ENCODE assay signal across 10 mouse cellular contexts in genomic region chr11:59264593-59264992, GRCm38 (mm10). TPM values are rescaled to one million over a fixed set of nuclear protein-coding genes. Genes with fewer than 3 reads are reported as not detected.
DNase-seq lines count a peak whose midpoint lies in the region; ATAC-seq and TF ChIP-seq lines count a peak whose summit lies in the region.
"Had no signal": no experiment of that assay in that cellular context is flagged by ENCODE, and none has a peak within 500 bp of the region (broad histone marks: within the 10 kb centered on the region; RNA-seq: fewer than 3 reads in every experiment).

No protein-coding gene starts in this region.

- peaks cover 4% of the 10 kb centered on the region for H3K9me3 ChIP-seq in E14TG2a.4 (ENCODE audit: low read length)
- no peaks in the 10 kb centered on the region for H3K9me3 ChIP-seq in forebrain, embryonic 14.5 days (replicated peaks; ENCODE audit: control insufficient read depth, low read length)
- no peaks in the 10 kb centered on the region for H3K9me3 ChIP-seq in liver, embryonic 15.5 days (replicated peaks)

- no peak for TF ChIP-seq CTCF in gastrocnemius, adult 2 months (IDR thresholded peaks at IDR 0.05)
- no peak for TF ChIP-seq CTCF in E14TG2a.4 (conservative IDR thresholded peaks at IDR 0.05; ENCODE audit: low read length)

- ATAC-seq in forebrain, embryonic 14.5 days, result 0 out of 2 replicates have a peak, but pooled peaks have one; percentile 29
- no peak for ATAC-seq in liver, embryonic 15.5 days (ENCODE audit: insufficient read depth)

- no peak overlapping the region for H3K27ac ChIP-seq in gastrocnemius, adult 2 months
- no peak overlapping the region for H3K27ac ChIP-seq in forebrain, embryonic 14.5 days (ENCODE audit: low read depth, low read length)
- H3K27ac ChIP-seq in liver, embryonic 15.5 days (replicated peaks), result no peak overlapping the region

- no peak for DNase-seq in gastrocnemius, adult 2 months
- no peak for DNase-seq in gastrocnemius, postnatal 25 days
- DNase-seq in forebrain, embryonic 14.5 days (ENCODE audit: low spot score), result peak; percentile 14
- no peak for DNase-seq in thymus, postnatal 14 days
- DNase-seq in layer of hippocampus, adult 9-11 months, result no peak
- DNase-seq in frontal cortex, postnatal 25 days (ENCODE audit: low spot score in 2 of 2), result no peak
- DNase-seq: kidney, postnatal 25 days had no signal

- peaks cover 34% of the 10 kb centered on the region for H3K4me1 ChIP-seq in E14TG2a.4 (replicated peaks; ENCODE audit: low read depth, low read length)
- H3K4me1 ChIP-seq in forebrain, embryonic 14.5 days (ENCODE audit: control insufficient read depth, insufficient read depth, low read length), result peaks cover 4% of the 10 kb centered on the region; the same call in 1 of the 2 replicates
- H3K4me1 ChIP-seq in liver, embryonic 15.5 days (replicated peaks), result peaks cover 55% of the 10 kb centered on the region

- no peaks in the 10 kb centered on the region for H3K36me3 ChIP-seq in E14TG2a.4 (ENCODE audit: insufficient read depth, low read length)
- H3K36me3 ChIP-seq in forebrain, embryonic 14.5 days (ENCODE audit: control insufficient read depth, insufficient read depth, low read length), result no peaks in the 10 kb centered on the region
- H3K36me3 ChIP-seq in liver, embryonic 15.5 days (replicated peaks), result no peaks in the 10 kb centered on the region

- H3K27me3 ChIP-seq in E14TG2a.4 (ENCODE audit: insufficient read depth, low read length), result peaks cover 79% of the 10 kb centered on the region
- H3K27me3 ChIP-seq in forebrain, embryonic 14.5 days (replicated peaks; ENCODE audit: control insufficient read depth, insufficient read depth, low read length), result peaks cover 14% of the 10 kb centered on the region
- H3K27me3 ChIP-seq in liver, embryonic 15.5 days, result peaks cover 83% of the 10 kb centered on the region

- peak overlapping the region; percentile 71 for H3K9ac ChIP-seq in forebrain, embryonic 14.5 days (ENCODE audit: low read length)
- H3K9ac ChIP-seq in liver, embryonic 15.5 days, result no peak overlapping the region

- intact Hi-C loops in gastrocnemius, adult 2 months (cut with DNase I), result no loop called here

- peak overlapping the region; percentile 79 for H3K4me2 ChIP-seq in forebrain, embryonic 14.5 days (ENCODE audit: low read length)
- H3K4me2 ChIP-seq in liver, embryonic 15.5 days, result peak overlapping the region; percentile 85

- peak overlapping the region; percentile 70 for H3K4me3 ChIP-seq in gastrocnemius, adult 2 months
- H3K4me3 ChIP-seq in E14TG2a.4 (replicated peaks; ENCODE audit: low read length), result peak overlapping the region; percentile 77
- peak overlapping the region; percentile 50 for H3K4me3 ChIP-seq in forebrain, embryonic 14.5 days (ENCODE audit: low read depth, low read length)
- peak overlapping the region; percentile 58 for H3K4me3 ChIP-seq in liver, embryonic 15.5 days (replicated peaks)

- 5% methylated on average over 8 of the region's 8 CpGs for WGBS in forebrain, embryonic 14.5 days
- WGBS in liver, embryonic 15.5 days (ENCODE audit: insufficient replicate concordance), result 6% methylated on average over 8 of the region's 8 CpGs

RNA-seq across cellular contexts. Expression of gene Wnt3a, which starts 26.0 kb away (rescaled TPM):
- not detected for total RNA-seq in gastrocnemius, adult 2 months (2021)
- total RNA-seq in gastrocnemius, postnatal 25 days (2021), result not detected
- 0.61 and 1.1 TPM in 2 replicates for polyA plus RNA-seq in forebrain, embryonic 14.5 days (2014; fragmentation: Nextera tagmentation; extraction: Ambion mirVana)
- polyA plus RNA-seq in liver, embryonic 15.5 days (2015; fragmentation: Nextera tagmentation; extraction: Ambion mirVana), result 0.03 TPM in 1 of 2 replicates, not detected in the other
- total RNA-seq: adrenal gland, postnatal 4 days had no signal

RNA-seq across cellular contexts. Expression of gene Arf1, which starts 36.5 kb away (rescaled TPM):
- 100 to 1,000 TPM; 226 to 229 TPM for total RNA-seq in gastrocnemius, adult 2 months (2021)
- total RNA-seq in gastrocnemius, postnatal 25 days (2021), result 100 to 1,000 TPM; 193 to 199 TPM
- 666 and 687 TPM in 2 replicates for polyA plus RNA-seq in forebrain, embryonic 14.5 days (2014; fragmentation: Nextera tagmentation; extraction: Ambion mirVana)
- polyA plus RNA-seq in liver, embryonic 15.5 days (2015; fragmentation: Nextera tagmentation; extraction: Ambion mirVana), result 255 and 269 TPM in 2 replicates

RNA-seq across cellular contexts. Expression of gene Wnt9a, which starts 42.1 kb away (rescaled TPM):
- total RNA-seq in gastrocnemius, adult 2 months (2021), result 1 to 10 TPM; 7.8 to 9.7 TPM
- 1 to 10 TPM; 8.2 to 8.5 TPM for total RNA-seq in gastrocnemius, postnatal 25 days (2021)
- polyA plus RNA-seq in forebrain, embryonic 14.5 days (2014; fragmentation: Nextera tagmentation; extraction: Ambion mirVana), result 1.4 and 1.6 TPM in 2 replicates
- polyA plus RNA-seq in liver, embryonic 15.5 days (2015; fragmentation: Nextera tagmentation; extraction: Ambion mirVana), result 0.20 and 0.33 TPM in 2 replicates

RNA-seq across cellular contexts. Expression of gene 2310033P09Rik, which starts 56.5 kb away (rescaled TPM):
- total RNA-seq in gastrocnemius, adult 2 months (2021), result 1 to 10 TPM; 2.6 to 3.0 TPM
- 1 to 10 TPM; 2.8 to 3.3 TPM for total RNA-seq in gastrocnemius, postnatal 25 days (2021)
- 27.7 and 30.5 TPM in 2 replicates for polyA plus RNA-seq in forebrain, embryonic 14.5 days (2014; fragmentation: Nextera tagmentation; extraction: Ambion mirVana)
- 15.4 and 15.9 TPM in 2 replicates for polyA plus RNA-seq in liver, embryonic 15.5 days (2015; fragmentation: Nextera tagmentation; extraction: Ambion mirVana)
